Mouse (Mus musculus) right cerebral cortex, postnatal 10 days (tissue): Measurements from ENCODE around the gene Fam78a.

Experiments used
- DNase-seq, 2 experiments: peaks; one replicate each; pipeline ENCODE4 v3.0.0; 2021; ENCODE audit warnings: low spot score in 2 of 2

Gene Fam78a

DNA sequence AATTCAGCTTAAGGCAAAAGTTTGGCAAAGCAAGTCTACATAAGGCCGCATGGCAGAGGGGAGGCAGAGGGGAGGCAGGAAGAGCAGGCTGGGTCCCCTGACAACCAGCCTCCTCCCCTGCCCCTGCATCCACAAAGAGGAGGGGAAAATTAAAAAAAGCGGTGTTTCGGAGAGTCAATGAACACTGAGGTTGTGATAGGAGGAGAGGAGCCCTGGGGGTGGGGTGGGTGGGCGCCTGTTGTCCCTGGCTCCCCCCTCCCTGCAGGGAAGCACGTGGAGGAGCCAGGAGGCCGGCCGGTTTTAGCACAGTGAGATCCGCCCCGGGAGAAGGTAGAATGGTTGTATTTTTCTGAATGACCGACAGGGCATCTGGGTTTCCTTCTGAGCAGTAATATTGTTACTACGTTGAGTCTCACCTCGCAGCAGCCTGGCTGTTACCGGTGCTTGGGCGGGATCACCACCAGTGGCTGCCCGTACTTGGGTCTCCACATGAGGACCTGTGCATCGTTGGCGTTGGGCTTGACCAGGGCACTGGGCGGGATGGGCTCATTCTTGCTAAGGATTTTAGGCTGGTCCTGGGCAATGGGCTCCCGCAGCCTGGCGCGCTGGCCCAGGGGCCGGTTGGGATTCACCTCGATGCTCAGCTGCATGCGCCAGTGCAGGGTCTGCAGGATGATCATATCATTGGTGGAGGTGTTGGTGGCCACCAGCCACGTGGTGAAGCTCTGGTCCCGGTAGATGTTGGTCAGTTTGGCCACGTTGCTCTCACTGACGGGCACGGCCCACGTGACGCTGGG is 15.6 kb downstream of the Fam78a start:
- no peak for DNase-seq

- DNase-seq = no peak
These were observed 18.7 kb downstream of the Fam78a start for GRCm38 (mm10) chr2:32066005-32066404.

GRCm38 (mm10) chr2:32065371-32065791 is 19.3 kb downstream of the Fam78a start:
- DNase-seq = no peak

DNA sequence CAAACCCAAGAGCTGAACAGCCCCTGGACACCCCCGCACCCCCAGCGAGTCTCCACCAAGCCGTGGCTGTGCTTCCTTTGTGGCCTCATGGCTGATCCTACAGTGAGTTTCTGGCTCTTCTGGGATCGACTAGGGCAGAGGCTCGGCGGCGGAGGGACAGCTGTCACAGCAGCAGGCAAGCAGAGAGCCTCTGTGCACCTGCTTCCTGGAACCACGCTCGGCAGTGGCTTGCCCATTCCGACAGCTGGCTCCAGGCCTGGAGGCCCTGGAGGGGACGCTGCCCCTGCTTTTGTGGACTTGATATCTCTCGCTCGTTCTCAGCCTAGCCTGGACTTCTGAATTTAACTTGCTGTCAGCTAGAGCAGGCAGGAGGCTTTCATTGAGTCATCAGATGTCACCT is 19.7 kb downstream of the Fam78a start:
- no peak for DNase-seq

- no peak for DNase-seq
These were observed 21.1 kb downstream of the Fam78a start for GRCm38 (mm10) chr2:32063451-32064151.

- no peak for DNase-seq
These were observed 21.8 kb downstream of the Fam78a start for GRCm38 (mm10) chr2:32062626-32063410.

GRCm38 (mm10) chr2:32061722-32062505 is 22.7 kb downstream of the Fam78a start:
- DNase-seq = no peak

DNA sequence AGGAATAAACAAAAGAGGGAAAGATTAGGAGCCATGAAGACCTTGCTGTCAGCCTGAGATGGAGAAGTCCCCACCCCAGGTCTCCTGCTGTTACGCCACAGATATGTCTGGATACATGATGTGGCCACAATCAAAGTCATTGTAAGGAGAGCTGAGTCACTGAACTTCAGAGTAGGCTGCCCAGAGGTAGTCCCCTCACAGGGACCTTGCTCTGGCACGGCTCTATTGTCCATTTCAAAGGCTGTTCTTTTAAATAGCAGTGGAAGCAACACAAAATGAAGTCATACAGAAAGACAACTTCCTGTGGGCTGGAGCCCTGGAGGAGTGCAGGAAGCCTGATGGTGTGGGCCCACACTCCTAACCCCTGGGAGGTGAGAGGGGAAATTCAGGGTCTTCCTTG is 23.5 kb downstream of the Fam78a start:
- no peak for DNase-seq

DNA sequence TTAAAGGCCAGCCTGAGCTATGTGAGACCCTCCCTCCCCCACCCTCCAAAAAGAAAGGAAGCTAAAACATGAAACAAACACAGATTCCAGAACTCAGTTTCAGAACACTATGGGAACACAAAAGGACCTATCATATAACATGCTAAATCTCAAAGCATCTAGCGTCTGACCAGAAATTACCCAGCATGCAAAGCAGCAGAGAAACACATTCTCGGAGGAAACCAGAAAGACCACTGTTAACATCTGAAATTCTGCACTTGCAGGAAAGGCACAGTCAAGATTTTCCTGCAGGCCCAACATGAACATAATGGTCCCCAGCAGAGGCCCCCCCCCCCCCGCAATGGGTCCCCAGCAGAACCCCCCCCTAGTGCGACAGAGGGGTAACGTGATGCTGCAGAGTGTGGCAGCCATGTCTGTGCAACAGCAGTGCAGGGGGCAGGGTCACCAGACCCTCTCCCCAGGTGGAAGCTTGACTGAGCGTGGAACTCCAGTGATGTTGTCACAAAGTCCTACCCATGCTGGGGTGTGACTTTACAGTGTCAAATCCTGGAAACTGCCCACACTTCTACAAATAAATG is 24.3 kb downstream of the Fam78a start:
- DNase-seq = no peak

- DNase-seq = no peak
These were observed 25.0 kb downstream of the Fam78a start for GRCm38 (mm10) chr2:32059613-32060012.

DNA sequence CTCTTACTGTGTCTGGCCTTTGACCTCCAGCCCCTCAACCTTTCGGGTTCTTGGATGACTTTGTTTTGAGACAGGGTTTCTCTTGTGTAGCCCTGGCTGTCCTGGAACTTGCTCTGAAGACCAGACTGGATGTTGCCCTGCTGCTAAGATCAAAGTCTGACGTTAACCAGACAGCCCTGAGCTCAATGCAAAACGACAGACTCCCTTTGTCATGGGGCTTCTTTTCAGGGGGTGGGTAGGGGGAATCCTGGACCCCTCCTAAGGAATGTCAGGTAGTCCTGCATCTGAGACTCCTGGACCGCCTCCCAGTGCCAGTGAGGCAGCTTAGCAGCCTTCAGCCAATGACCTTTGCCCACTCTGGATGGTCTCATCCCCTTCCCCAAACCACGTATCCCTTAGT is 25.9 kb downstream of the Fam78a start:
- no peak for DNase-seq

DNA sequence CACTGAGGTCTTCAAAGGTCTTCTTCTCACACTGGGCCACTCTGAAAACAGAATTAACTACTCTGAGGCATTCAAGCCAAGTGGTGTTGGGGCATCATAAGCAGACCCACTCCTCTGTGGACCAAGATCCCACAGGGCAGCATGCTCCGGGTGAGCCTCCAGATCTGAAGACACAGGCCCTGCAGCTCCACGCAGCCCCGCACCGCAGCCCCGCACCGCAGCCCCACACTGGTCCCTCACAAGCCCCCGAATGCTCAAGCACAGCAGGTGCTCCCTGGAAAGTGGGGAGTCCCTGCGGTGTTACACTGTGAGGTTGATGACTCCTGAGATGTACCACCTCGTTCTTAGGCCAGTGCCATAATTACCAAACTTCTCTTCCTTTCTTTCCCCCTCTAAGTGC is 26.4 kb downstream of the Fam78a start:
- no peak for DNase-seq

GRCm38 (mm10) chr2:32057794-32058193 is 26.9 kb downstream of the Fam78a start:
- no peak for DNase-seq

DNA sequence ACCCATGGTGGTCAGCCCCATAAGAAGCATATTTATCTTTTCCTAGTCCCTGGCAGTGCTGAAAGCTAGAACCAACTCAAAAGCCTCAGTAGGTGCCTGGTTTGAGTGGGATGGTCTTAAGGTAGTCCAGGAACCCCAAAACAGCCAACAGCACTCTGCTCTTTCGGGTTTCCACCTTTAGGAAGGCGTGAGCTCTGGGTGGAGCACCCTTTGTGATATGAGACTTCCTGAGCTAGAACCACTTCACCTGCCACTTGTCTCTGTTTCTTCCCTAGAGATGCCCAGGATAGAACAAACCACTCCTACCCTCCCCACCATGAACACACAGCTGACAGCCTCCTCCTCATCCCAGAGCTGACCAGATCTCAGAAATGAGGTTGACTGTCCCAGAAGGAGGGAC is 27.3 kb downstream of the Fam78a start:
- DNase-seq = no peak

DNA sequence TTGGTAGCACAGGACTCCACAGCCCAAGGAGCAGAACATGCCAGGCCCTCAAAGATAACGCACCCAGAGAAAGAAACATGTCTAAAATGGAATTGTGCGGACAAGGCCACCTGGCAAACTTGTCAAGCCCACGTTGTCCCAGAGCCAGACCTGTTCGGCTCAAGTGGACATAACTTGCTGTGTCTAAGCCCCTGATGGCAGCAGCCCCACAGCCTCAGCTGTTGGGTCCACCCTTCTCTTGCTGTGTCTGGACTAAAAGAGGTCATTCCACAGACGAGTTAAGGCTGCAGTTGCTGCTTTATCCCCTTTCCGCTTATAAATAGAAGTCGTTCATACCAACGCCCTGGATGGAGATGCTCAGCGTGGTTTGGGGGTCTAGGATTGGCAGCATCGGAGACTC is 28.1 kb downstream of the Fam78a start:
- no peak for DNase-seq

GRCm38 (mm10) chr2:32055357-32055965 is 29.2 kb downstream of the Fam78a start:
- DNase-seq = no peak

- DNase-seq = no peak
These were observed 32.2 kb downstream of the Fam78a start for GRCm38 (mm10) chr2:32052418-32052817.

DNA sequence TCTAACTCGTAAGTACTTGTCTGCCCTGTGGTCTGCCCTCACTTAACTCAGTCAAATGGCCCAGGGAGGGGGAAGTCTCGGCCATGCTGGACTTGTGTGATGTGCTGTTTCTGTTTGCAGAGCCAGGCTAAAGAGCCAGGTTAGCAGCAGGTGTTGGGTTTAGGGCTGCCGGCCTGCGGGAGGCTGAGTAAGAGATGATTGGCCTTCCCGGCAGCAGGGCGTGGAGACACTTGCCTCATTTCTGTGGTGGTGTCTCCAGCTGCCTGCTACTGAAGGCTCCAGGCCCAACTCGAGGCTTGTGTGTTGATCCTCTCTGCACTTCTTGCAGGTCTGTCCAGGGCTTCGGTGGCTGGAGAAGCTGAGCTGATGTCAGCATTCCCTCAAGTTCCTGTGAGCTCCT is 32.9 kb downstream of the Fam78a start:
- no peak for DNase-seq

DNA sequence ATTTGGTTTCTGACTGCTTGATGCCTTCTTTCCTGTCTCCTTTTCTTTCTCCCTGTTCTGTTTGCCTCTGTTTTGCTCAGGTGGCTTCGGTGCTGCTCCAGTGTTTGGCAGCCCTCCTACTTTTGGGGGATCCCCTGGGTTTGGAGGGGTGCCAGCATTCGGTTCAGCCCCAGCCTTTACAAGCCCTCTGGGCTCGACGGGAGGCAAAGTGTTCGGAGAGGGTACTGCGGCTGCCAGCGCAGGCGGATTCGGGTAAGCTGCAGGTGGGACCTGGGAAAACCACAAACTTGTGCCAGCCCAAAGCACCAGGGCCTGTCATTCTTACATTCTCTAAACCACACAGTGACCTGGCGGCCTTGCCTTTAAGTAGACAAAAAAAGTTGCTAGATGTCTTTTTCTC is 37.3 kb downstream of the Fam78a start:
- DNase-seq = no peak

- no peak for DNase-seq
These were observed 38.6 kb downstream of the Fam78a start for GRCm38 (mm10) chr2:32046009-32046408.

DNA sequence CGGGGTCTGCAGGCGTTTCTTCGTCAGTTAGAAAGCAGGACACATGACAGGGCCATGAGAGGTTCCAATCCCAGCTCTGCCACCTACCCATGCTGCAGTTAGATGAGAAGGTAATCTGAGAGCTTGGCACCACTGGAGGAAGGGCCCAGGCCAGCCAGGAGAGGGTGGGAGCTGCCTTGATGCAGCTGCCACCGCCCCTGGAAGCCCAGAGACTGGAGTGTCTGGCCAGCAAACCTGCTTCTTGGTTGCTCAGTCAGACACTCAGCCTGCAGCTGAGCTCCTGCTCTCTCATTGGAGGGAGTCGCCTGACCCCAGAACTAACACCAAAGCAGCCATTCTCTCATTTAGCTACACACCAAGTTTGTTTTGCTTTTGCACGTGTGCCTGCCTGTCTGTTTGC is 39.3 kb downstream of the Fam78a start:
- no peak for DNase-seq
